Mouse (Mus musculus) spleen, postnatal 4 days (tissue): ENCODE measurements around the gene Rtf2.

Experiments
- DNase-seq, 2 experiments: peaks; one replicate each; pipeline ENCODE4 v3.0.0; 2022; ENCODE audit warnings: low spot score in 2 of 2

Gene Rtf2

DNA sequence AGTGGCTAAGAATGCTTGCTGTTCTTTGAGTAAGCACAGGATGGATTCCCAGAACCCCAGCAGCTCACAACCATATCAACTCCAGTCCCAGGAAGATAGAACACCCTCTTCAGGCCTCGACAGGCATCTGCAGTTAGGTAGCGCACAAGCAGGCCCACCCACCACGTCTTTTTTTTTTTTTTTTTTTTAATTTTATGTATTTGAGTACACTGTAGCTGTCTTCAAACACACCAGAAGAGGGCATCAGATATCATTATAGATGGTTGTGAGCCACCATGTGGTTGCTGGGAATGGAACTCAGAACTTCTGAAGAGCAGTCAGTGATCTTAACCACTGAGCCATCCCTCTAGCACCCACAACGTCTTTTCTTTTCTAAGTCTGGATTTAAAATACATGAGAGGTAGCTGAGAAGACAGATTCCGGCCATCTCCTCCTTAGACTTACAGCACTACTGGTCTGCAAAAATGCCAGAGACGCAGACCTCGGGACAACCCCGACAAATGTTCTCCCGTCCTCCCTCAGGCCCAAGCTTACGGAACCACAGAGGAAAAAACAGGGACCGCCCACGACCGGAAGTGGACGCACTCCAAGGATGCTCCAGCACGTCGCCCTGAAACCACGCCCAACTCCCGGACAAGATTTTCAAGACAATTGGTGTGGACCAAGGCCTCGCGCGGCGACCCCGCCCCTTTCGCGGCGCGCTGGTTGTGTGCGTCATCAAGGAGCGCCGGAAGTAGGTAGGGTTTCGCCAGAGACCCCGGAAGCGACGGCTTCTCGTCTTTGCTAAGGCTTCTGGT lies at the start of gene Rtf2:
TSS of gene Rtf2 (plus strand) at position 714 of the 797 bp plus-strand sequence.
- peak; percentile 97 to 99 for DNase-seq

- DNase-seq: no peak
Observed at GRCm38 (mm10) chr2:172392041-172392521, 48.3 kb upstream of the Rtf2 start.

GRCm38 (mm10) chr2:172393391-172394051 lies 46.8 kb upstream of the Rtf2 start, which contains the start of gene Cass4:
Gene Cass4, plus strand, starts transcription at chr2:172393794.
- peak in 1 of 2 experiments; percentile 64 for DNase-seq

DNA sequence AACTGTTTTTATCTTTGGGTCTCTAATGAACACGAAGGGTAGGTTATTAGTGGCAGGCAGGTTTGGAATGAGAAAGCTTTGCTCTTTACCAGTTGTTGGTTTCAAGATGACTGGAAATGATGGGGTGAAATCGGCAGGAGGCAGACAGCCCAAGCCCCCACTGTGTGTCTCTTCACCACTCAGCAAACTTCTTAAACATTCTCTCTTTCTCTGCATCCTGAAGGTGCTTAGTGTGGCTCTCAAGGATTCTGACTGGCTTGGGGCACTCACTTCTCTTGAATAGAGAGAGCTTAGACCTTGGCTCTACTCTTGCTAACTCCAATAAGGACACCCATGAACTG lies 46.3 kb upstream of the Rtf2 start:
- DNase-seq: no peak

- DNase-seq: no peak
Observed at GRCm38 (mm10) chr2:172394671-172395070, 45.7 kb upstream of the Rtf2 start.

DNA sequence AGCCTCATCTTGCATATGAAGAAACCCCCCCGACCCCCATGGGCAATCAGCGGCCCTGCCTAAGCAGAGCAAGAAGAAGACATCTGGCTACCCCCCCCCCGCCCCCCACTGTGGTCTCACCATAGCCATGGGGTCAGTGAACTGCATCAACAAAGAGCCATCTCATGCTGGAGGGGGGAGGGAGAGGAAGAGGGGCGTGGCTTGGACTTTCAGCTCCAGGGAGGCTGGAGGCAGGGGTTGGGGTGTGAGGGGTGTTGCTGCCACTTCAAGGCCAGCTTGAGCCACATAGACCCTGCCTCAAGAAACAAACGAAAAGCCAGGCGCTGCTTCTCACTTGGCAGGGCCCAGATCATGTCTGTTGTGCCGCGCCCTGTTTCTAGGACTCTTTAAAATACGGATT lies 44.4 kb upstream of the Rtf2 start:
- DNase-seq: no peak

GRCm38 (mm10) chr2:172399901-172400300 lies 40.5 kb upstream of the Rtf2 start:
- no peak for DNase-seq

DNA sequence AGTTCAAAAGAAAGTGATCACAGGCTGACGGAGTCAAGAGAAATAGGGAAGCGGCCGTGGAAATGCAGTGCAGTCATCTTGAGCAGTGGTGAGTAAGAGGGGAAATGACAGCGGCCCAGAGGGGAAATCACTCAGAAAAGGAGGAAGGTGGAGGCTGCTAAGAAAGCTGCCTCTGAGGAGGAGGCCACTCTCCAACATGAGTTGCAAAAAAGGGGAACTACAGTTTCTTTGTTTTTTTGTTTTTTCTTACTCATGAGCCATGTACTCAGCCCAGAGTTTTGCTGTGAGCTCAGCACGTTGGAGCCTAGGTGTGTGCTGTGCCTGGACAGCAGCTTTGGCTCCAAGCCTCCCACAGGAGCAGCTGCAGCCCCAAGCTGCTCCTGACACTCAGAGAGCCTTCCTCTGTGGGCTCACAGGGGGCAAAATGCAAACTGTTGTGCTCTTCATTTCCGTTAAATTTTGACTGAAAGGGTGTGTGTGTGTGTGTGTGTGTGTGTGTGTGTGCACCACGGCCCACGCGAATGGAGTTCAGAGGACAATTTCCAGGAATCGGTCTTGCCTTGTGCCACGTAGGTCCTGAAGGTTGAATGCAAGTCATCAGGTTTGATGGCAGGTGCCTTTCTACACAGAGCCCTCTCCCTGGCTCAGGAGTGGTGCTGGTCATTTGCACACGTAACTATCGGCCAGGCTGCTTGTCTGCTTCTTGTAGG lies 39.1 kb upstream of the Rtf2 start:
- peak in 1 of 2 experiments; percentile 53 for DNase-seq

DNA sequence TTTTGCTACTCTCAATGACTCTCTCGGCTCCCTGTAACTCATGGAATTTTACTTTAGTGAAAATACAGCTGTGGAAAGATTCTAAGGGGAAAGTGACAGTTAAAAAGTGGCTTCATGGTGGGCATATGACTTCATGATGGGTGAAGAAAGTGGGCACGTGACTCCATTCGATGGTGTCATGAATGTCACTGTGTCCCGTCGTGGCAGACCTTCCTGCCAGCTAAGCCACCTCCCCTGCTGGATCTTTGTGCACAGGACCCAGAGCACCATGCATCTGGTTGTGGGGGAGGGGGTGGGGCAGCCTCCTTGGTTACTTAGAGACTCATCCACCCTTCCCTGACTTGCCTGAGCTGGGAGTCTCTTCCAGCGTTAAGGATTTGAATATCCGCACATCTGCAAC lies 36.1 kb upstream of the Rtf2 start:
- DNase-seq: no peak

DNA sequence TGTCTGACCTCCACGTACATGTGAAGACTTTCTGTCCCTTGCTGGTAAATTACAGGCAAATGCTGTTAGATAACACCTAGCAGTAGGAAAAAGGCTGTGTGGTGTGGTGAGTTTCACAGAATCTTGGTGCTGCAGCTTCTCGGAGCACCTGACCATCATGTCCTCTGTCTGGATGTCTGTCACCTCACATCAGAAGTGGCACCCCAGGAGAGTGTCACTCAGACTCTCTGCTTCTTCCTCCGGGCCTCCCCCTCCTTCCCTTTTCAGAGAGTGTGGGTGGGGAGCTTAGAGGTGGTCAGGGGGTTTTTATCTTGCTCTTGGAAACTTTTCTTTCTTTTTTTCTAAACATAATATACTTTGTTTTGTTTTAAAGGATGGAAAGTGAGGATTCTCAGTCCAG lies 35.3 kb upstream of the Rtf2 start:
- DNase-seq: no peak

DNA sequence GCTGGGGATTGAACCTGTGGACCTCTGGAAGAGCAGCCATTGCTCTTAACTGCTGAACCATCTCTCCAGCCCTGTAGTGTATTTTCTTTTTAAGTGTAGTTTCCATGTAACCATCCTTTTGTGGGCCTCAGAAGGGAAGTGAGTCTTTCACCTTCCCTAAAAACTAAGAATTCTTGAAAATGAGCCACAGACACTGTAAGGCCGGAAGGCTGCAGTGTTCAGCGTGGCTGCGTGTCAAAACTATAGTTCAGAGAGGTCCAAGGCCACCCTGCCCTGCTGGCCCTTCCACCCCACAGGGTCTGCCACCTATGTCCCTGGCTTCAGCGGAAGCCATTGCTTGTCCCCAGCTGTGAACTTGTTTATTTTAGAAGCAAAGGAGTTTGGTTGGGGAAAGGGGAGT lies 34.2 kb upstream of the Rtf2 start:
- no peak for DNase-seq

- DNase-seq: no peak
Observed at GRCm38 (mm10) chr2:172407499-172407898, 32.9 kb upstream of the Rtf2 start.

GRCm38 (mm10) chr2:172410686-172411085 lies 29.7 kb upstream of the Rtf2 start:
- DNase-seq: no peak

- DNase-seq: no peak
Observed at GRCm38 (mm10) chr2:172411091-172411490, 29.3 kb upstream of the Rtf2 start.

- DNase-seq: no peak
Observed at GRCm38 (mm10) chr2:172412454-172412853, 27.9 kb upstream of the Rtf2 start.

- no peak for DNase-seq
Observed at GRCm38 (mm10) chr2:172413273-172413672, 27.1 kb upstream of the Rtf2 start.

- DNase-seq: no peak
Observed at GRCm38 (mm10) chr2:172413894-172414293, 26.5 kb upstream of the Rtf2 start.

GRCm38 (mm10) chr2:172416218-172416617 lies 24.1 kb upstream of the Rtf2 start:
- DNase-seq: no peak

DNA sequence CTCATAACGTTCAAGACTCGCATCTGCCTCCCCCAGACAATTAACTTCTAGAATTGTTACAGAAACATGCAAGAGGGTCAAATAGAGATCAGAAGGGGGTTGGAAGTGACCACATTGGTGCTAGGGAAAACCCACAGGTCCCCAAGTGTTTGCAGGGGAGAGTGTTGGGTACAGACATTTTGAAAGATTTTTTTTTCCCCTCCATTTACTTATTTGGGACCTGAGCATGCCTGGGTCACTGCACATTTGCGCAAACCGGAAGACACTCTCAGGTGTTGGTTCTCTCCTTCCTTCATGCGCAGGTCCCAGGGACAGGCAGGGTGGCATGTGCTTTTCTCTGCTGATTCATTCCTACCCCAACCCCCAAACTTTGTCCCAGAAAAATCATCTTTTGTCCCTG lies 23.5 kb upstream of the Rtf2 start:
- DNase-seq: no peak

- no peak for DNase-seq
Observed at GRCm38 (mm10) chr2:172418208-172418607, 22.1 kb upstream of the Rtf2 start.

DNA sequence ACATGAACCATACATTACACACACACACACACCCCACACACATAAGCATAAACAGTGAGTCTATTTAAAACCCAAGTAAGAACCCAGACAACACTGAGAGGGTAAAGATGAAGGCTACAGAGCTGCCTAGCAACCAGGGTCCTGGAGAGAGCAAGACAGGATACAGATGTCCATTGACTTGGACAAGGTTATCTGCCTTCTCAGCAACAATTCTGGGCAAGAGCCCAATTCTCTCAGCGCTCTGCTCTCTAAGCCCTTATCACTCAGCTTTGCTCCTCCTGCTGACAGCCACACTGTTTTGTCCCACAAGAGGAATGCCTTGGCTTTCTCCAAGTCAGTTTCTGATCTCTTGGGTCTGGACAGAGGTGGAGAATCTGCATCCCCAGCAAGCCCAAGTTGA lies 9.7 kb upstream of the Rtf2 start:
- no peak for DNase-seq

DNA sequence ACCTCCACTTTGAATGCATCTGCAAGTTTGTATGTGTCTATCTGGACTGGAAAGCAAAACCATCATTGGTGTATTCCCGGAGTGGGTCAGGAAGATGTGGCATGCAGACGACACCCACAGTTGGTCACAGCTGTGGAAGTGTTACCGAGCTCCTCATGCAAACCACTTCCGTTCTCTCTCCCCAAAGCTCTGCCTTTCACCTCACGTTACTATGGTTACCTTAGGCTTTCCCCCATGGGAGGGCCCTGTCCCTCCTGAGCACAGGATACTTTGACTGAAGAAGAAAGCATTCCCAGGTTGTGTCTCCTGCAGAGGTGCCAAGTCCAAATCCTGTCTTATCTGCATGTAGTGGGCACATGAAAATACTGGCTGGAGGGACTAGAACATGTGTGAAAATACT lies 6.6 kb upstream of the Rtf2 start:
- peak in 1 of 2 experiments; percentile 41 for DNase-seq
